Mouse (Mus musculus) bone marrow macrophage, adult 2 months (primary cell): ENCODE measurements at regions not wholly inside any gene's neighbourhood (a gene's known extent, or its start where the extent isn't known, plus 50 kb on each side); places are given as distances from the start of the nearest gene placed in this dataset.

ENCODE experiments used
- CTCF ChIP-seq: IDR thresholded peaks from 2 replicates; pipeline ENCODE4 v1.5.1; 2012; ENCODE audit warnings: low read depth, mild to moderate bottlenecking, low read length, moderate library complexity
- POLR2A ChIP-seq: IDR thresholded peaks from 2 replicates; pipeline ENCODE4 v1.6.1; 2012; ENCODE audit warnings: mild to moderate bottlenecking, low read depth, low read length, borderline replicate concordance

DNA sequence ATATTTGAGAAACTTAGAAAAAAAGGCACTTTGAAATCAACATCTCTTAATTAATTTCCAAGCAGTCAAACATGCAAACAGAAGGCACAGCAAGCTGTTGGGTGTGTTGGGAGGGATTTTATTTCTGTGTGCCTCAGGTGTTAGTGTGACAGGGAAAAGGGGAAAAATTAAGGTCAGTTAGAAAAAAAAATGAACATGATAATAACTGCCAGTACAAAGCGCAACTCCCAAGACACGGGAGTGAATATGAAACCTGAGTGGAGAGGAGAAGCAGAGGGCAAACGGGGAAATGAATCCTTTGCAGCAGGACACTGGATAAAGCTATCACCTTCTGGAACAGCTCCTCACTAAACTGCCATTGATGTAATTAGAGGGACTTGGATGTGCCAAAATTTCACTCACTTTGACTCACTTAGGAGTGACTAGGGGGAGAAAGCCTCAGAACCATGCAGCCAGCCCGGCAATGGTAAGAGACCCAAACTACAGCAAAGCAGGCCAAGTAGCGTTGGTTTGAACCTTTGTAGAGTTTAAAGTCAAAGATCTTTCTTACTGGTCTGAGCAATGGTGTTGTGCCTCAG lies 211.0 kb downstream of the Olfr1505 start:
- TF ChIP-seq POLR2A (no peak), CTCF (no peak)
